Mouse (Mus musculus) spleen, adult 12 weeks (tissue): ENCODE measurements around the gene Cenpi.

ENCODE experiments used
- DNase-seq: peaks from one replicate; pipeline ENCODE4 v3.0.0; 2022; ENCODE audit warnings: low spot score

The Cenpi gene

GRCm38 (mm10) chrX:134365421-134365820 lies 57.5 kb downstream of the Cenpi start:
- DNase-seq: no peak

- no peak for DNase-seq
These were observed 58.7 kb downstream of the Cenpi start for GRCm38 (mm10) chrX:134366547-134366946.

- DNase-seq: no peak
These were observed 63.4 kb downstream of the Cenpi start for GRCm38 (mm10) chrX:134371279-134371678.

- DNase-seq: no peak
These were observed 66.3 kb downstream of the Cenpi start for GRCm38 (mm10) chrX:134374190-134374589.

- no peak for DNase-seq
These were observed 77.0 kb downstream of the Cenpi start for GRCm38 (mm10) chrX:134384896-134385295.

GRCm38 (mm10) chrX:134398972-134399371 lies 91.1 kb downstream of the Cenpi start:
- DNase-seq: no peak

GRCm38 (mm10) chrX:134403863-134404583 lies 96.1 kb downstream of the Cenpi start, which contains the start of gene Drp2:
Gene Drp2 (plus strand): TSS chrX:134404551.
- no peak for DNase-seq

GRCm38 (mm10) chrX:134404584-134404955 lies 96.7 kb downstream of the Cenpi start:
- no peak for DNase-seq

- no peak for DNase-seq
These were observed 101.5 kb downstream of the Cenpi start for GRCm38 (mm10) chrX:134409354-134409900.

GRCm38 (mm10) chrX:134412096-134412495 lies 104.2 kb downstream of the Cenpi start:
- DNase-seq: no peak
